Mouse (Mus musculus) urinary bladder, postnatal 0 days (tissue): ENCODE measurements around the gene Olfr220. TPM values are rescaled to one million over a fixed set of nuclear protein-coding genes. Genes with fewer than 3 reads are reported as not detected.

Source experiments
- polyA plus RNA-seq: library from polyadenylated mRNA; unstranded; fragments of >200 nt; fragmentation: Nextera tagmentation; extraction: Ambion mirVana; gene quantifications from 2 replicates; pipeline ENCODE4 v1.2.1, GENCODE M21; 2015

Gene Olfr220
- not detected in 2 replicates for polyA plus RNA-seq

GRCm38 (mm10) chr1:174441782-174442181 is at the start of gene Olfr220:
Gene Olfr220, plus strand, starts transcription at chr1:174442082.

GRCm38 (mm10) chr1:174423764-174424163 is 18.1 kb upstream of the Olfr220 start, which contains the start of gene Olfr414:
Gene Olfr414, plus strand, starts transcription at chr1:174424064.

Other genes with a start within 250 kb of the Olfr220 start
- gene Olfr419, start 190.0 kb upstream of the Olfr220 start, polyA plus RNA-seq: not detected in 2 replicates
- not detected in 2 replicates for gene Mptx1, start 111.6 kb upstream of the Olfr220 start, polyA plus RNA-seq
- not detected in 2 replicates for gene Olfr417, start 77.0 kb upstream of the Olfr220 start, polyA plus RNA-seq
- gene Olfr248, start 51.0 kb upstream of the Olfr220 start, polyA plus RNA-seq: not detected in 2 replicates
- not detected in 2 replicates for gene Olfr414, start 18.0 kb upstream of the Olfr220 start, polyA plus RNA-seq
- gene Fmn2, start 59.7 kb downstream of the Olfr220 start, polyA plus RNA-seq: 0.04 and 0.05 TPM in 2 replicates